Mouse (Mus musculus) liver, adult 2 months (tissue): ENCODE measurements at regions not wholly inside any gene's neighbourhood (a gene's known extent, or its start where the extent isn't known, plus 50 kb on each side); places are given as distances from the start of the nearest gene placed in this dataset.

Source experiments
- CTCF ChIP-seq: fragments of 200-500 bp; IDR thresholded peaks from 2 replicates; pipeline ENCODE4 v1.5.1; 2011; ENCODE audit warnings: low read depth, low read length, control low read depth
- POLR2A ChIP-seq: fragments of 200-500 bp; IDR thresholded peaks from 2 replicates; pipeline ENCODE4 v1.6.1; 2011; ENCODE audit warnings: low read length, control low read depth; ENCODE audit not compliant: insufficient read depth; ENCODE audit errors: extremely low read depth

DNA sequence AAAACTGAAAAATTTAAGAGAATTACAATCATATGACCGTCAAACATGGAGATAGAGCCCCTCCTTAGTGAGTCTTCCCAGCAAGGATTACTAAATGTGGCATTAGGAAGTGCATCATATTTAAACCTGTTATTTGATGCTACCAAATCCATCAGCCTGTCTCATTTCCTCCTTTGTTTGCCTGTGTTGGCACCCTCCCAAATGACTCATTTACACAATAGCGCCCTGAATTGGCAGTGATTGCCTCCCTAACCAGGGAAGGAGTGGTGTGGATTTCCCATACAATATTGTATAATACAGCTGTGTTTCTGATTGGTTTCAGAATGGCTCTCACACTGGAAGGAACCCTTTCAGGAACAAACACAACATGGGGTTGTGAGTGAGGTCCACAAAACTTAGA, 162.0 kb downstream of the Mis18a start:
- TF ChIP-seq CTCF = no peak
- no peak for TF ChIP-seq POLR2A
